Mouse (Mus musculus) heart, postnatal 0 days (tissue): ENCODE measurements at regions not wholly inside any gene's neighbourhood (a gene's known extent, or its start where the extent isn't known, plus 50 kb on each side); places are given as distances from the start of the nearest gene placed in this dataset.

Experiments
- CTCF ChIP-seq: IDR thresholded peaks from 2 replicates; pipeline ENCODE4 v1.5.1; 2016; ENCODE audit warnings: antibody characterized with exemption, control low read depth, low read depth
- EP300 ChIP-seq: IDR thresholded peaks from 2 replicates; pipeline ENCODE4 v1.6.1; 2016; ENCODE audit warnings: antibody characterized with exemption, low read depth

DNA sequence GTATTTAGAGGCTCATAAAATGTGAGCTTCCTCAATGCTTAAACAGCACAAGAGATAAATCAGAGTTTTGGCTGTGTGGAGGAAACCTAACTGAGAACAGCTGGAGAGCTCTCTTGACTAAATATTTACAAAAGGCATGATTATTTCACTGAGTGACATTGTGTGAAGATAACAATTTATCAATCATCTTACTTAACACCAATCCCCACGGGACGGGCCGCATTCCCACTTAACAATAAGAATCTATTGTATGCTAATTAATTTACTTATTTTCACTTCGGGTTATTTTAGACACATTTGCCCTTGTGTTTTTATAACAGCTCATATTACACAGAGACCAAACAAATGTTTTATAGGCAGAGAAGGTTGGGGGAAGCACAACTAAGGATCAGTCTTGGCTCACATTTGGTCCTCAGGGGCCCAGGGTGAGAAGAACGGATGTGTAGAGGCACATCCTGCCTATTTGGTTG, 259.7 kb upstream of the Arid1b start:
- TF ChIP-seq EP300 (no peak), CTCF (no peak)
